Mouse (Mus musculus) intestine, embryonic 14.5 days (tissue): ENCODE results near the gene Slc12a8. TPM values are rescaled to one million over a fixed set of nuclear protein-coding genes. Genes with fewer than 3 reads are reported as not detected.

Source experiments
- ATAC-seq: fragments of 200-750 bp; cut with Nextera tagmentation; replicated peaks from 2 replicates; pipeline ENCODE4 v1.8.0; 2017; ENCODE audit warnings: low read depth, moderate number of reproducible peaks, moderate TSS enrichment, moderate library complexity; ENCODE audit not compliant: low FRiP score, low TSS enrichment
- DNase-seq: peaks from one replicate; pipeline ENCODE4 v3.0.0-alpha.2; 2018; ENCODE audit warnings: low spot score
- H3K27ac ChIP-seq: fragments of 300-500 bp; sonication (generic); 2 replicates; pipeline ENCODE4 v1.5.1; 2014; ENCODE audit warnings: low read depth, mild to moderate bottlenecking, control low read depth
- H3K27me3 ChIP-seq: fragments of 300-500 bp; sonication (generic); replicated peaks from 2 replicates; pipeline ENCODE4 v1.6.1; 2014; ENCODE audit warnings: low read length, control low read depth; ENCODE audit not compliant: control insufficient read depth, insufficient read depth
- H3K36me3 ChIP-seq: fragments of 300-500 bp; sonication (generic); 2 replicates; pipeline ENCODE4 v1.6.1; 2014; ENCODE audit warnings: low read length, control low read depth; ENCODE audit not compliant: control insufficient read depth, insufficient read depth
- H3K4me1 ChIP-seq: fragments of 300-500 bp; sonication (generic); replicated peaks from 2 replicates; pipeline ENCODE4 v1.6.1; 2014; ENCODE audit warnings: low read length, control low read depth, mixed read lengths; ENCODE audit not compliant: control insufficient read depth, insufficient read depth
- H3K4me2 ChIP-seq: fragments of 300-500 bp; sonication (generic); 2 replicates; pipeline ENCODE4 v1.6.1; 2014; ENCODE audit warnings: low read length
- H3K4me3 ChIP-seq: fragments of 300-500 bp; sonication (generic); 2 replicates; pipeline ENCODE4 v1.5.1; 2014; ENCODE audit warnings: low read depth, low read length, control low read depth, mixed read lengths
- H3K9ac ChIP-seq: fragments of 300-500 bp; sonication (generic); 2 replicates; pipeline ENCODE4 v1.6.1; 2014; ENCODE audit warnings: mild to moderate bottlenecking, low read length
- H3K9me3 ChIP-seq: fragments of 300-500 bp; sonication (generic); 2 replicates; pipeline ENCODE4 v1.6.1; 2016; ENCODE audit warnings: low read length, control low read depth; ENCODE audit not compliant: control insufficient read depth
- WGBS: fragments of 180-500 bp; shearing (Covaris S2); extraction: QIAGEN DNeasy Blood & Tissue Kit; methylation state at CpG from one replicate; pipeline ENCODE4 v1.1.7; 2014; 5-methylcytosine and 5-hydroxymethylcytosine counted together
- polyA plus RNA-seq: library from polyadenylated mRNA; unstranded; fragments of >200 nt; fragmentation: Nextera tagmentation; extraction: Ambion mirVana; gene quantifications from 2 replicates; pipeline ENCODE4 v1.2.1, GENCODE M21; 2014

Gene Slc12a8
- polyA plus RNA-seq, 1 experiment from 2014 or later = 5.0 TPM

GRCm38 (mm10) chr16:33705258-33705657, 188.1 kb downstream of the Slc12a8 start:
- ATAC-seq (no peak), DNase-seq (no peak)
- WGBS = 18% methylated on average over 6 of the region's 6 CpGs
- no peak overlapping the region for H3K4me2 ChIP-seq
- no peak overlapping the region for H3K9ac ChIP-seq
- H3K4me3 ChIP-seq = no peak overlapping the region
- peaks cover 11% of the 10 kb centered on the region for H3K4me1 ChIP-seq
- H3K9me3 ChIP-seq = no peaks in the 10 kb centered on the region
- no peaks in the 10 kb centered on the region for H3K27me3 ChIP-seq
- H3K27ac ChIP-seq = peak overlapping the region; percentile 51; the same call in 1 of the 2 replicates
- H3K36me3 ChIP-seq = 0 out of 2 replicates have a peak, but pooled peaks cover 2% of the 10 kb centered on the region

GRCm38 (mm10) chr16:33706111-33706890, 189.2 kb downstream of the Slc12a8 start:
- Histone ChIP-seq H3K9ac (no peak overlapping the region), H3K4me2 (no peak overlapping the region), H3K9me3 (no peaks in the 10 kb centered on the region), H3K27me3 (no peaks in the 10 kb centered on the region), H3K4me3 (no peak overlapping the region), H3K27ac (no peak overlapping the region), H3K36me3 (peaks cover 12% of the 10 kb centered on the region; the same call in 1 of the 2 replicates), H3K4me1 (peaks cover 11% of the 10 kb centered on the region)
- DNase-seq (no peak), ATAC-seq (no peak)
- 95% methylated on average over 14 of the region's 14 CpGs for WGBS

GRCm38 (mm10) chr16:33708031-33708430, 190.9 kb downstream of the Slc12a8 start:
- ATAC-seq = no peak
- 93% methylated on average over 10 of the region's 10 CpGs for WGBS
- peaks cover 11% of the 10 kb centered on the region for H3K4me1 ChIP-seq
- no peak overlapping the region for H3K4me3 ChIP-seq
- no peak for DNase-seq
- H3K9ac ChIP-seq = no peak overlapping the region
- peaks cover 25% of the 10 kb centered on the region; the same call in 1 of the 2 replicates for H3K36me3 ChIP-seq
- H3K27me3 ChIP-seq = no peaks in the 10 kb centered on the region
- H3K9me3 ChIP-seq = no peaks in the 10 kb centered on the region
- H3K4me2 ChIP-seq = no peak overlapping the region
- no peak overlapping the region for H3K27ac ChIP-seq

- DNase-seq = no peak
These were observed 191.7 kb downstream of the Slc12a8 start for GRCm38 (mm10) chr16:33708585-33709397.

More at GRCm38 (mm10) chr16:33708585-33709397, 191.7 kb downstream of the Slc12a8 start:
- Histone ChIP-seq H3K36me3 (peaks cover 26% of the 10 kb centered on the region; the same call in 1 of the 2 replicates), H3K27me3 (no peaks in the 10 kb centered on the region), H3K4me3 (no peak overlapping the region), H3K9ac (no peak overlapping the region), H3K9me3 (no peaks in the 10 kb centered on the region), H3K4me1 (peaks cover 11% of the 10 kb centered on the region), H3K27ac (no peak overlapping the region), H3K4me2 (no peak overlapping the region)
- no peak for ATAC-seq
- 92% methylated on average over 12 of the region's 12 CpGs for WGBS

Other genes starting within 250 kb of the Slc12a8 start
- gene Zfp148, start 136.5 kb upstream of the Slc12a8 start, polyA plus RNA-seq = 47.3 and 52.5 TPM in 2 replicates
- gene Heg1, start 167.0 kb downstream of the Slc12a8 start, polyA plus RNA-seq = 26.5 and 28.4 TPM in 2 replicates